Mouse (Mus musculus) forebrain, embryonic 14.5 days (tissue): ENCODE measurements around the gene Fam184a. TPM values are rescaled to one million over a fixed set of nuclear protein-coding genes. Genes with fewer than 3 reads are reported as not detected.

Source experiments
- ATAC-seq: fragments of 200-750 bp; cut with Nextera tagmentation; 2 replicates; pipeline ENCODE4 v1.8.0; 2017; ENCODE audit warnings: mild to moderate bottlenecking, moderate library complexity
- DNase-seq: peaks from one replicate; pipeline ENCODE4 v3.0.0-alpha.2; 2015; ENCODE audit warnings: low spot score
- H3K27ac ChIP-seq: fragments of 300-500 bp; sonication (generic); 2 replicates; pipeline ENCODE4 v1.5.1; 2014; ENCODE audit warnings: low read depth, mild to moderate bottlenecking, control low read depth, low read length, moderate library complexity
- H3K27me3 ChIP-seq: fragments of 300-500 bp; sonication (generic); replicated peaks from 2 replicates; pipeline ENCODE4 v1.6.1; 2014; ENCODE audit warnings: low read length, control low read depth, mixed read lengths; ENCODE audit not compliant: control insufficient read depth, insufficient read depth
- H3K36me3 ChIP-seq: fragments of 300-500 bp; sonication (generic); 2 replicates; pipeline ENCODE4 v1.6.1; 2014; ENCODE audit warnings: low read length, control low read depth; ENCODE audit not compliant: control insufficient read depth, insufficient read depth
- H3K4me1 ChIP-seq: fragments of 300-500 bp; sonication (generic); 2 replicates; pipeline ENCODE4 v1.6.1; 2014; ENCODE audit warnings: antibody characterized with exemption, low read length, control low read depth; ENCODE audit not compliant: control insufficient read depth, insufficient read depth
- H3K4me2 ChIP-seq: fragments of 300-500 bp; sonication (generic); 2 replicates; pipeline ENCODE4 v1.6.1; 2014; ENCODE audit warnings: mild to moderate bottlenecking, control low read depth, low read length
- H3K4me3 ChIP-seq: fragments of 300-500 bp; sonication (generic); 2 replicates; pipeline ENCODE4 v1.5.1; 2014; ENCODE audit warnings: low read depth, low read length, control low read depth
- H3K9ac ChIP-seq: fragments of 300-500 bp; sonication (generic); 2 replicates; pipeline ENCODE4 v1.6.1; 2014; ENCODE audit warnings: mild to moderate bottlenecking, low read length, control low read depth, moderate library complexity
- H3K9me3 ChIP-seq: fragments of 300-500 bp; sonication (generic); replicated peaks from 2 replicates; pipeline ENCODE4 v1.6.1; 2016; ENCODE audit warnings: low read length, control low read depth, mixed read lengths; ENCODE audit not compliant: control insufficient read depth
- WGBS: fragments of 180-500 bp; shearing (Covaris S2); extraction: QIAGEN DNeasy Blood & Tissue Kit; methylation state at CpG from one replicate; pipeline ENCODE4 v1.1.7; 2014; 5-methylcytosine and 5-hydroxymethylcytosine counted together
- polyA plus RNA-seq: library from polyadenylated mRNA; unstranded; fragments of >200 nt; fragmentation: Nextera tagmentation; extraction: Ambion mirVana; gene quantifications from 2 replicates; pipeline ENCODE4 v1.2.1, GENCODE M21; 2014

Fam184a gene
- polyA plus RNA-seq, 1 experiment from 2014 or later = 6.9 TPM

DNA sequence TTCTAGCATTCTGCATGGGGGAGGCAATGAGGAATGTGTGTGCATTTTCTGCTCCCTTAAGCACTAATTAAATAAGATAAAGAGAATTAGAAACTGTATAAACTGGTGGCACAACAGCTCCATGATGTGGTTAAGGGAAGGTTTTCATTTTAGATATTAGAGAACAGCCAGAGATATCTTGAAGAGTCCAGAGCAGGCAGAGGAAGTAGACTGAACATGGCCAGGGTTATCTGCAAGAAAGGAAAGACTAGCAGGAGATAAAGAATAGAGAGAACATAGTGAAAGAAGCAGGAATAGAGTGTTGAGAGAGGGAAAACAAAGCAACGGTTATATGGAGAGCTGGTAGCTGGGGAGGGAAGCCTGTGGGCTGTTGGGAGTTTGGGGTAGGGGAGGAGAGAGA, 1.8 kb upstream of the Fam184a start:
- Histone ChIP-seq H3K27ac (no peak overlapping the region), H3K4me2 (no peak overlapping the region), H3K9me3 (no peaks in the 10 kb centered on the region), H3K27me3 (no peaks in the 10 kb centered on the region), H3K4me1 (peaks cover 2% of the 10 kb centered on the region; the same call in 1 of the 2 replicates), H3K4me3 (no peak overlapping the region), H3K36me3 (no peaks in the 10 kb centered on the region), H3K9ac (no peak overlapping the region)
- WGBS = 72% methylated on average over 1 of the region's 1 CpGs
- ATAC-seq (no peak), DNase-seq (no peak)

DNA sequence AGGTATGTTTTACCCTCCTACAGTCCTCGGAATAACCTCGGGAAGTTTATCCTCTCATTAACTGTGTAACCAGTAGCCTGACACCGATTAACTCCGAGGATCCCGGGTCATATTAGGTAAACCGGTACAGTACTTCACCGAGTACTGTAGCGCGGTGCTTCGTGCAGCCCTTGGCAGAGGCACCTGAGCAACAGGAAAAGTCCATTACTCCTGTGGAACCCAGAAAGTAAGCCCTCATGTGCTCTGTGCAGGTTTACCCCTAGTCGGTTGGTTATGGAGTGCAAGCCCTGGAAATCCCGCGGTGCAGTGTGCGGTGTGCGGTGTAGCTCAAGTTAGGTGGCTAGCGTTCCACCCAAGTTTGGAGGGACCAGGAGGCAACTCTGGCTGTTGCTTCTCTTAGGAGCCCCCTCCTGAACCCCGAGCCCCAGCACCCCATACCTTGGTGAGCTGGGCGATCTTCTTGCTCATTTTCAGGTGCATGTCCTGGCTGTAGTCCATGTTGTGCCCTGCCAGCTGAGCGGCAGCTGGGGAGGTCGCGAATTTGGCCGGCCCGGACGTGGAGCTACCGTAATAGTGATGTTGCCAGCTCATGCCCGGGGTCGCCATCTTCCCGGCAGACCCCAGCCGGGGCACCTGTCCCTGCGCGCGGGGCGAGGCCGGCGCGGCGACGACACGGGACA, 508 bp downstream of the Fam184a start:
- Histone ChIP-seq H3K4me3 (peak overlapping the region; percentile 79), H3K4me2 (peak overlapping the region; percentile 89), H3K9me3 (no peaks in the 10 kb centered on the region), H3K27me3 (no peaks in the 10 kb centered on the region), H3K4me1 (peaks cover 2% of the 10 kb centered on the region; the same call in 1 of the 2 replicates), H3K9ac (peak overlapping the region; percentile 78), H3K36me3 (no peaks in the 10 kb centered on the region), H3K27ac (no peak overlapping the region)
- ATAC-seq (peak; percentile 67), DNase-seq (peak; percentile 27)
- 6% methylated on average over 38 of the region's 39 CpGs for WGBS

DNA sequence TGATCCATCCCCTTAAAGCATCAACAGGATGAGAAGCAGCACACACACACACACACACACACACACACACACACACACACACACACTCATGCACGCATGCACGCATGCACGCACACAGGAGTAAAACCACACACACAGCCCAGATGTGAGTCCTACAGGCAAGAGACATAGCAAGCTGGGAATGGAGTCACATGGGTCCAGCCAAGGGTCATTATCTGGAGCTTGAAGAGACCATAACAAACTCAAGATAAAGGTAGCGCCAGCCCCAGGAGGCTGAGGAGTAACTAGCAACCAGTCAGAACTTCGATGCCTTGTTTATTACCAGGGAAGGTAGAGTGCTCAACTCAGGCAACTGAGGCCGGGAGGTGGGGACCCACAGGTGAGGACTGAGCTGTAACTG, 4.9 kb downstream of the Fam184a start:
- peaks cover 2% of the 10 kb centered on the region; the same call in 1 of the 2 replicates for H3K4me1 ChIP-seq
- ATAC-seq (no peak), DNase-seq (no peak)
- no peak overlapping the region for H3K4me2 ChIP-seq
- no peaks in the 10 kb centered on the region for H3K36me3 ChIP-seq
- H3K27me3 ChIP-seq = no peaks in the 10 kb centered on the region
- no peak overlapping the region for H3K4me3 ChIP-seq
- H3K9me3 ChIP-seq = no peaks in the 10 kb centered on the region
- no peak overlapping the region for H3K9ac ChIP-seq
- H3K27ac ChIP-seq = no peak overlapping the region
- 92% methylated on average over 6 of the region's 6 CpGs for WGBS

DNA sequence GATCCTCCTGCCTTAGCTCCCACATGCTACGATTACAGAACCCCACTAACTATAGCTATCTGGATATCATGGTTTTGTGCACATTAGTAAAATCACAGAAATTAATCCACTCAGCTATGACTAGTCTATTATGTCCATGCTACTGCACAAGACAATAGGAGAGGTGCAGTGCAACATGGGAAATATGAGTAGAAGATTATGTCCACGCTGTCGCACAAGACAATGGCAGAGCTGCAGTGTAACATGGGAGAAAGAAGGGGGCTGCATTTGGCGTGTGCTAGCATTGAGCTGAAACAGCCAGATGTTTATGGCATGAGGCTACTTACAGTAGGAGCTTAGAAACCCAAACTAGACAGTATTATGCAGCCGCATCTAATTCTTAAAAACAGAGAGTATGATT, 8.0 kb downstream of the Fam184a start:
- Histone ChIP-seq H3K4me1 (no peaks in the 10 kb centered on the region), H3K36me3 (no peaks in the 10 kb centered on the region), H3K9ac (no peak overlapping the region), H3K4me2 (no peak overlapping the region), H3K27me3 (no peaks in the 10 kb centered on the region), H3K4me3 (no peak overlapping the region), H3K9me3 (no peaks in the 10 kb centered on the region), H3K27ac (no peak overlapping the region)
- ATAC-seq = no peak
- DNase-seq = no peak
- 83% methylated on average over 5 of the region's 5 CpGs for WGBS

DNA sequence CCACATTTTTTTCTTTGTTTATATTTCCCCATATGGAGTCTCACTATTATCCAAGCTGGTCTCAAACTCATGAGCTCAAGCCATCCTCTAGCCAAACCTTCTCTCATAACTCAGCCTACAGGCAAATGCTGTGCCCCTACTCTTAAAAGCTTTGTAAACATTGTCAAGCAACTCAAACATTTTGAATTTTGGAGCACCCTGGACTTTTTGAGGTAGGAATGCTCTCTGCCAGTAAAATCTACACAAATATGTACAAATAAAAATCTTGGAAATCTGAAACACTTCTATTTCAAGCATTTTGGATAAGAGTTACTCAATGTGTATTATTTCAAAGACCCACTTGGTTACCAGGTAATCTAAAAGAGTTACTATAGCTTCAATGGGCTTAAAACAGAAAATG, 10.9 kb downstream of the Fam184a start:
- Histone ChIP-seq H3K27me3 (no peaks in the 10 kb centered on the region), H3K4me1 (no peaks in the 10 kb centered on the region), H3K4me3 (no peak overlapping the region), H3K27ac (no peak overlapping the region), H3K36me3 (no peaks in the 10 kb centered on the region), H3K4me2 (no peak overlapping the region), H3K9ac (no peak overlapping the region), H3K9me3 (no peaks in the 10 kb centered on the region)
- ATAC-seq (no peak), DNase-seq (no peak)

DNA sequence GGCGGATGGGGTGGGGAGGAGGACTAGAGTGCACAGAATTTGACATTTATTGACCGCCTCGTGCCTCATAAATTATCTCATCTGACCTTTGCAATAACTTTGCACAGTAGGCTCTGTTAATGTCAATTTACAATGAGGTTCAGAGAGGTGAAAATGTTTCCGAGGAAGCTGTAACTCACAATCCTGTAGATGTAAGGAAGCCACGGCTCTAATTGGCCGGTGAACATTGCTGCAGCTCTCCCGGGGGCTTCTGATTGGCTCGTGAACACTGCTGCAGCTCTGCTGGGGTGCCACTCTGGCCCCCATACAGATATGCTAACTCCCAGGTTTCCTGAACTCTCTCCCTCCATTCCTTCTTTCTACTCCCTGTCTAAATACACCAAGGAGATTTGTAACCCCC, 12.1 kb downstream of the Fam184a start:
- no peak overlapping the region for H3K4me3 ChIP-seq
- no peaks in the 10 kb centered on the region for H3K9me3 ChIP-seq
- H3K9ac ChIP-seq = no peak overlapping the region
- no peaks in the 10 kb centered on the region for H3K27me3 ChIP-seq
- DNase-seq (no peak), ATAC-seq (no peak)
- no peak overlapping the region for H3K4me2 ChIP-seq
- no peaks in the 10 kb centered on the region for H3K4me1 ChIP-seq
- no peaks in the 10 kb centered on the region for H3K36me3 ChIP-seq
- H3K27ac ChIP-seq = no peak overlapping the region
- 91% methylated on average over 8 of the region's 8 CpGs for WGBS

DNA sequence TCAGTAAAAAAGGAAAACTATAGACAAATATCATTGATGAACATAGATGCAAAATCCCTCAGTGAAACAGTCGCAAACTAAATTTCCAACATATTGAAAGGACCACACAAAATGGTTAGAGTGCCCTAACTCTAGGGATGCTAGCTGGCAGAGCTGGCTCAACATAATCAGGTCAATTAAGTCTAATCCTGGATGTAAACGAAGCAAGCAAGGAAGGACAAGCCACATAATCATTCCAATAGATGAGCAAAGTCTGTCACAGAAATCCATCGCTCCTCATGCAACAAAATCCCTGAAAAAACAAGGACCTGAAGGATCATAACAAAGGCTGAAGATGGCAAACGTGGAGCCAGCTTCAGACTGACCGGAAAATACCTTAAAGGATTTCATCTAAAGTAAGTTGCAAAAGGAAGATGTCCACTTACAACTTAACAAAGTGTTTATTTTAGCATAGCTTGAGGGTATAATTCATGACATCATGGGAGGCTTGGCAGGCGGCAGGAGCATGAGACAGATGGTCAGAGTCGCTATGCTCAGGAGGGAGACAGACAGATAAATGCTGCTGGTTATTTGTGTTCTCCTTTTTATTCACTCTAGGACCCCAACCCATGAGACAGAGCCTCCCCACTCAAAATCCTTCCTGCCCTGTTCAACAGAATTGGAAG, 15.6 kb downstream of the Fam184a start:
- 78% methylated on average over 7 of the region's 7 CpGs for WGBS
- Histone ChIP-seq H3K27me3 (no peaks in the 10 kb centered on the region), H3K9ac (no peak overlapping the region), H3K27ac (no peak overlapping the region), H3K9me3 (no peaks in the 10 kb centered on the region), H3K4me3 (no peak overlapping the region), H3K4me1 (no peaks in the 10 kb centered on the region), H3K4me2 (no peak overlapping the region), H3K36me3 (no peaks in the 10 kb centered on the region)
- DNase-seq (no peak), ATAC-seq (no peak)

DNA sequence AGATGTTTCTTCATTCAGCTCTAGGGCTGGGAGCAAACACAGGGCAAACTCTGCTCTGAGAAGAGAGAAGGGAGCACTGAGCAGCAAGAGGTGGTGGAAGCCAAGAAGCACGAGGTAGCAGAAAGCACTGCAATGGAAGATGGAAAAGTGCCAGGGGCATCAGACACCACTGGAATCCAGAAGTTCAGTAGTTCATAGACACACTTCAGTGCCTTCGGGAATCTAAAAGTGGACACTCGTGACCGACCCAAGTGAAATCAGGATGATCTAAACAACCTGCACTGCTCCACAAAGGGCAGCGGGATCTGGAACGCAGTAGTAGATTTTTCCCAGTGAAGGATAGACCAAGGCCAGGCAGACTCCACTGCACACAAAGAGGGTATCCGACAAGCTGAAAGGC, 18.6 kb downstream of the Fam184a start:
- Histone ChIP-seq H3K9ac (no peak overlapping the region), H3K9me3 (no peaks in the 10 kb centered on the region), H3K27me3 (no peaks in the 10 kb centered on the region), H3K4me1 (no peaks in the 10 kb centered on the region), H3K27ac (no peak overlapping the region), H3K36me3 (no peaks in the 10 kb centered on the region), H3K4me3 (no peak overlapping the region), H3K4me2 (no peak overlapping the region)
- DNase-seq = no peak
- 90% methylated on average over 7 of the region's 7 CpGs for WGBS
- ATAC-seq = no peak

DNA sequence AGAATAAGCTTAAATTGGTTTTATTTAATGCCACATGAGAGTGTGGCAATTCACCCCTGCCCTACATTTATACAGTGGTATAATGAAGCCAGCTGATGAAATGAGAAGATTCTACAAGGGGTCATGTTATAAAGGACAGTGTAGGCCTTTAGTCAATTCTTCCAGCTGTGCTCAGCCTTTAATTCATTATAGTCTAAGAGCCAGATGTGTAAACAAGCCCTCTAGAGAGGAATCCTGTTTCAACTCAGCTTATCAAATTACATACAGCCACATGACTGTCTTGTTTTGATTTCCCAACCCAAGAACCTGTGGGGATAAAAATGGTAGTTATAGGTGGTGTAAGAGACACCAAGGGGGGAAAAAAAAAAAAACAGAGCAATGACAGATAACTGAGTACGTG, 22.0 kb downstream of the Fam184a start:
- H3K4me2 ChIP-seq = no peak overlapping the region
- H3K4me1 ChIP-seq = no peaks in the 10 kb centered on the region
- ATAC-seq (no peak), DNase-seq (no peak)
- no peak overlapping the region for H3K9ac ChIP-seq
- H3K27me3 ChIP-seq = no peaks in the 10 kb centered on the region
- no peak overlapping the region for H3K27ac ChIP-seq
- H3K4me3 ChIP-seq = no peak overlapping the region
- no peaks in the 10 kb centered on the region for H3K36me3 ChIP-seq
- no peaks in the 10 kb centered on the region for H3K9me3 ChIP-seq
- 67% methylated on average over 1 of the region's 1 CpGs for WGBS
